Mouse (Mus musculus) spleen, adult 12 weeks (tissue): ENCODE measurements at regions not wholly inside any gene's neighbourhood (a gene's known extent, or its start where the extent isn't known, plus 50 kb on each side); places are given as distances from the start of the nearest gene placed in this dataset.

Experiments
- DNase-seq: peaks from one replicate; pipeline ENCODE4 v3.0.0; 2022; ENCODE audit warnings: low spot score

GRCm38 (mm10) chr7:82921722-82922121, 54.6 kb downstream of the Mex3b start:
- no peak for DNase-seq

- no peak for DNase-seq
These were observed 56.3 kb downstream of the Mex3b start for GRCm38 (mm10) chr7:82923220-82924071.

DNA sequence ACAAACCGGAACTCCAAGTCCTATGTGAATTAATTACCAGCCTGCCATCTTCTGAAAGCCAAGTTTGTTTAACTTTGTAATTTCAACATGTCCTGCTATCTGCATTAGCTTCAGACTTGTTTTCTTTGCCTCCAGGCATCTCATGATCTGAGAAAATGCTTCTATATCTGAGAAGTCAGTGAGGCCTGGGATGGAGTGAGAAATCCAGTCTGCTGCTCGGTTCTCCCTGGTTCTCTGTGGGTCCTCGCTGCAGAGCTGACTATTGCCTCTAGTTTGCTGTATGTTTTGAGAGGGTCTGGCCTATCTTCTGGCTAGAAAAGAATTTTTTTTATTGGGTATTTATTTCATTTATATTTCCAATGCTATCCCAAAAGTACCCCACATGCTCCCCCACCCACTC, 57.0 kb downstream of the Mex3b start:
- DNase-seq, result no peak

- no peak for DNase-seq
These were observed 71.2 kb downstream of the Mex3b start for GRCm38 (mm10) chr7:82938311-82938710.

DNA sequence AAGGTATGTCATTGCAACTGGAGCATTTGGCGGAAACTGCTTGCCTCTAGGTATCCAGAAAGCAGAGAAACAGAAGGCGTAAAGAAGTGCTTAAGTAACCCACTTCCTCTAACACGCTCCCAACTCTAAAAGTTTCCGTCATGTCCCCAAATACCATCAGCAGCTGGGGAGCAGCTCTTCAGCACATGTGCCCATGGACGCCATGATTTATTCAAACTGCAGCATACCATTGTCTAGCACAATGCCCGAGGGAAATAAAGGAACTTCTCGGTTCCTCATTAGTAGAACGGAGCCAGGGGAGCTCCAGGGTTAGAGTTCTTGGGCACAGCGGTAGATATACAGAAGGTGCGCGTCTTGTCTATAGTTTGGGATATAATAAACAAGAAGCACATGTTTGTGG, 72.4 kb downstream of the Mex3b start:
- DNase-seq, result no peak

DNA sequence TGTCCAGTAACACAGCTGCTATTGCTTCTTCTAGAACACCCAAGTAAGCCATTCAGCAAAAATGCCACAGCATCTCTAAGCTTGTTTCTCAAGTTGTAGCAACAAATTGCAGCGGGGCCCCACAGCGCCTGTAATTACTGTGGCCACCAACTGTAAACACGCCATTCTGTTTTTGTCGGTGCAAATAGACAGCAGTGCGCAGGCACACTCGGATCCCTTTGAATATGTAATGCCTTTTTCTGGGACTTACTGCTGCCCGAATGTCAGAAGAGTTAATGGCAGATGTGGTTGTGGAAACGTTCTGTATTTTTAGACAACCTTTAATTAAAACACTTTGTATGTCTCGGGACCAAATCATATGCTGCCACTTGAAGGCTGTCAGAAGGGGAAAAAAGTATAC, 76.2 kb downstream of the Mex3b start:
- no peak for DNase-seq

GRCm38 (mm10) chr7:82943797-82944196, 76.7 kb downstream of the Mex3b start:
- DNase-seq, result no peak

DNA sequence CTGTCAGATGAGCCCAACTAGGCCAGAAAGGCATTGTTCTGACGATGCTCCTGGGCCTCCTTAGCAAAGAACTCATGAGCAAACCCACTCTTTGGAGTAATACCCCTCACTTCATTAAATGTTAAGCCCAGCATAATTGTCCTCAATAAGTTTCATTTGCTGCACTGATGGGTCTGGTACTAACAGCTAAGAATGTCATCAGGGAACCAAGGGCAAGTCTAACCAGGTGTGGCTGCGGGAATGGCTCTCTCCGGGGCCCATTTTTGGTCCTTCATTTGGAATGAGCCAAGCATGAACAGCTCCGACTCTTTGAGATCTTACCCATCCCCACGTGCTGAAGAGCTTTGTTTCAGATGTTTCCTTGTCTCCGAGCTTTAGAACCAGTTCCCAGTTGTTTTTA, 82.2 kb downstream of the Mex3b start:
- DNase-seq, result no peak

GRCm38 (mm10) chr7:82957208-82957977, 90.3 kb downstream of the Mex3b start:
- peak; percentile 3 for DNase-seq

DNA sequence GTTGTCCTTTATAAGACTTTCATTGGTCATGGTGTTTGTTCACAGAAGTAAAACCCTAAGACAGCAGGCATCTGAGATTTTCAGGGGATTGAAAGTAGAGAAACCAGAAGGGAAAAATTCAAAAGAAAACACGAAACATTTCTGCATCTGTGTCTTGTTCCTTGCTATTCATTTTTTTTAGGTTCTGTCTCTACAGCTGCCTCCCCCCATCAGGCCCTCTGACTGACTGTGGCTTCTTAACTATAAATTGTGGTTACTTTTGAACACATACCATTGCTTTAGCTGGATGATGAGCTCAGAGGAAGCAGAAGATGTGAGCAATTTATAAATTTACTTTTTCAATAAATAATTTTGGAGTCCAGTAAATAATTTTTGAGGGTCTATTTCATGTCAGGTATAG, 103.5 kb downstream of the Mex3b start:
- no peak for DNase-seq

DNA sequence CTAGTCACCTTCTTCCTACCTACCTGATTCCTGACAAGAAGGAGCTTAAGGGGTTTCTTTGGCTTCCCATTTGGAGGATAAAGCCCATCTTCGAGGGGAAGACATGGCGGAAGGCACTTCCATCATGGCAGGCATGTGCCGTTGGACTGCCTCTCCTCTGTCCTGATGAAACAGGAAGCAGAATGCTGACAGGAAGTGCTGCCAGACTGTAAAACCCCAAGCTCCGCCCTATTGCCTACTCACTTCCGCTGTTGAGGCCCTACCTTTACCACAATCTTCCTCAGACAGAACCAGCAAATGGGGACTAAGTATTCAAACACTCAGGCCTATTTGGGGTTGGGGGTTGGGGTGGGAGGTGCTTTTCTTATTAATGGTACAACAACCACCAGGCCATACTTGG, 104.1 kb downstream of the Mex3b start:
- DNase-seq, result no peak

DNA sequence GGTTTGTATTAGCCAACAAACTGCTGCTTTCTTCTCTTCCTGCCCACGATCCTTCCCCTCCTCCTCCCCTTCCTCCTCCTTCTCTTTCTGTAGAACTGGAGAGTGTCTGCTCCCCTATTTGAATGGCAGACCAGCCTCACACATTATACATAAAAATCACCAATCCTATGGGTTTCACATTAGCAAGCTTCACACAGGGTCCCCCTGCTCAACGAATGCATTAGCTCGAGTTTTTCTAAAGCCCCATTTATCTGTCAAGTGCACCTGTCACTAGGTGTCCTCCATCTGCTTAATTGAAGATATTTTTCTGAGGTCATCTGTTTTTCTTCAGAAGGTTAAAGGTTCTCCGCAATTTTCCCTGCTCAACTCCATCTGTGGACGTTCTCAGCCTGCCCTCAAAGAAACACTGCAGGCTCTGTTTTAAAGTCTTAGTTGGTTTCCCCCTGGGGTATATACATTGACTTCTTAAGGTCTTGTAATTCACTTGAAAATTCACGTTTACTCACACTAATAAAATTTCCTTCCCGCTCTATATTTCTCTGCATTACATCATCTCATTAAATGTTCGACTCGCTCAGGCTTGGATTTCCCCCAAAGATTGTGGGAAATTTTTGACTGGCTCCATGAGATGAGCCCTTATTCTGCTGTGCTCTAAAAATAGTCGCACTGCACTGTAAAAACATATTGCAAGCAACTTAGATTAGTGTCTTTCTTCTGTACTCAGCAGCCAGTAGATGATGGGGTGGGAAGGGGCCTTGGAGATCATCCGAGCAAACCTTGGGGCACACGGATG, 105.3 kb downstream of the Mex3b start:
- DNase-seq, result no peak

- DNase-seq, result no peak
These were observed 123.6 kb downstream of the Mex3b start for GRCm38 (mm10) chr7:82990708-82991107.

GRCm38 (mm10) chr7:82993136-82993535, 126.0 kb downstream of the Mex3b start:
- DNase-seq, result no peak

- DNase-seq, result no peak
These were observed 131.7 kb downstream of the Mex3b start for GRCm38 (mm10) chr7:82998848-82999247.

DNA sequence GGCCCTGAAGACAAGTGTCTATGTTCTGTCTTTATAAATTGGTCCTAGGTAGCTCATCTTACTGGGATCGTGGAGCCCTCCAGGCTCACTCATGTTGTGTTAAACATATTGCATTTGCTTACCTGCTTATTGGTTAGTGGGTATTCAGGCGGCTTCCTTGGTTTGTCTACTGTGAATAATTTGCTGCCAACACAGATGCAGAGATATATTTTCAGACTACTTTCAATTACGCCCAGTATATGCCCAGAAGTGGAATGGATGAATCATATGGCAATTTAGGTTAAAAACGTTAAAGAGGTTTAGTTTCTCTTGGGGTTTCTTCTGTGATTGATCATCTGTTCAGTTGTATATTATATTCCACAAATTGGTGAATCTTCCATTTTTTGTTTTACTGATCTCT, 140.4 kb downstream of the Mex3b start:
- DNase-seq, result no peak

DNA sequence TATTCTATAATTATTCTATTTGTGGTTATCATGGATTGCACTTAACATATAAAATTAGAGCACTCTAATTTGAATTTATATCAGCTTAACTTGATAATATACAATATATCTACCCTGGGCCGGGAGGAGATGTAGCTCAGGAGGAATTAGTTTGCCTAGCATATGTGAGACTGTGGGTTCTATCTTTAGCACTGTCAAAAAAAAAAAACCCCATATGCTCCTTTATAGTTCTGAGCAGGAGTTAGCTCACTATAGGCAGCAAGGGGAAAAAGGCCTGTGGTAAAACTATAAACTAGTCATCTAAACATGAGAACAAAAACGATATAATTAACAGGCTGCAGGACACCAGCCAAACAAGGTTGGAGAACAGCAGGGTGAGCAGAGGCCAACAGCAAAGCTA, 145.0 kb downstream of the Mex3b start:
- DNase-seq, result no peak

- no peak for DNase-seq
These were observed 147.9 kb downstream of the Mex3b start for GRCm38 (mm10) chr7:83014725-83015690.

DNA sequence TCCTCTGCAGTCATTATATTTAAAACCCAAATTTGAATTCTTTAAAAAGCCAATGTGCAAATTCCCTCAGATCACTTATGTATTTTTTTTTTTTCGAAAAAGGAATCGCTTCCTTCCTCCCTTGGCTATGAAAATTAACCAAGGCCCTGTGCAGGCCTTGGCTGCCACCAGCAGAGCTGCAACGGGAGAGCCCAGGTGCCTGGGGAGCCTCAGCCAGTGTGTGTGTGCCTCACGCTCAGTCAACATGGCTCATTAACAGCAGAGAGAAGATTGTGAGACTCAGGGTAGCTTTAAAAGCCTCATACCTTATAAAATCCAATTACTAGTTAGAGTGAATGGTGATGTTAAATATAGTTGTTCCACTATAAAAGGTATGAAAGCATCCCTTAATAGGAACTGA, 148.6 kb downstream of the Mex3b start:
- DNase-seq, result no peak

DNA sequence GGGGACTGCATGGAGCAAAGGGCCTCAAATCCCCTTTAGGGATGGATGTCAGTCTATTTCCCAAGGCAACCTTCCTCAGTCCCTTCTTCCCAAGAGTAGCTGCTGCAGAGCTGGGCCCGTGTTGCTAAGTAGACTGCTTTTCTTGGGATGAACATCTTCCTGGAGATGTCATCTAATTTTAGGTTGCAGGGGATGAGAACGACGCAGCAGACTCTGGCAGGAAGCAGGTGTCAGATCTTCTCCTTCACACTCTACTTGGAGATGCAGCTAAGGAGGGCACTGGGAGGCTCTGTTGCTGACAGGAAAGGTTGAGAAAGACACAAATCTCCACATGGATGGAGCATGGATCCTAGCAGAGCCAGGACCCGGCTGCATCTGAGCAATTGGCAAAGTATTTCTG, 149.4 kb downstream of the Mex3b start:
- no peak for DNase-seq

GRCm38 (mm10) chr7:83020584-83020983, 153.5 kb downstream of the Mex3b start:
- DNase-seq, result no peak
